Mouse (Mus musculus) MEL (cell line): ENCODE results near the gene Ergic1.

ENCODE experiments used
- EP300 ChIP-seq, 2 experiments: IDR thresholded peaks; 2 replicates each; pipeline ENCODE4 v1.6.1; 2011; ENCODE audit warnings: improper control_type of control experiment in 2 of 2, low read length in 2 of 2, low read depth in 1 of 2, mild to moderate bottlenecking in 1 of 2
- GATA1 ChIP-seq: IDR thresholded peaks from 2 replicates; pipeline ENCODE4 v1.6.1; 2011; ENCODE audit warnings: low read depth, low read length, improper control_type of control experiment
- JUND ChIP-seq: IDR thresholded peaks from 2 replicates; pipeline ENCODE4 v1.6.1; 2011; ENCODE audit warnings: low read depth, mild to moderate bottlenecking, improper control_type of control experiment, low read length
- KAT2A ChIP-seq: conservative IDR thresholded peaks from 2 replicates; pipeline ENCODE4 v1.6.1; 2012; ENCODE audit warnings: low read depth, low read length, improper control_type of control experiment, inconsistent platforms
- MAZ ChIP-seq: IDR thresholded peaks from 2 replicates; pipeline ENCODE4 v1.6.1; 2012; ENCODE audit warnings: low read depth, mild to moderate bottlenecking, inconsistent platforms, low read length, improper control_type of control experiment
- MEF2A ChIP-seq: IDR thresholded peaks from 2 replicates; pipeline ENCODE4 v1.6.1; 2014; ENCODE audit warnings: low read depth, mild to moderate bottlenecking, inconsistent platforms, low read length, improper control_type of control experiment; ENCODE audit not compliant: poor library complexity, insufficient replicate concordance, severe bottlenecking; ENCODE audit errors: extremely low read depth
- POLR2A ChIP-seq, 2 experiments: IDR thresholded peaks; 2 replicates each; pipeline ENCODE4 v1.6.1; 2011 to 2012; ENCODE audit warnings: low read length in 2 of 2, mild to moderate bottlenecking in 2 of 2, control low read depth in 1 of 2, improper control_type of control experiment in 1 of 2, low read depth in 1 of 2, moderate library complexity in 1 of 2; ENCODE audit not compliant: control insufficient read depth in 1 of 2, insufficient read depth in 1 of 2, poor library complexity in 1 of 2
- USF2 ChIP-seq, 2 experiments: IDR thresholded peaks; 2 replicates each; pipeline ENCODE4 v1.6.1; 2011 to 2012; ENCODE audit warnings: improper control_type of control experiment in 2 of 2, low read length in 2 of 2, borderline replicate concordance in 1 of 2, inconsistent platforms in 1 of 2, low read depth in 1 of 2, mild to moderate bottlenecking in 1 of 2; ENCODE audit not compliant: insufficient read depth in 1 of 2
- ZC3H11A ChIP-seq: IDR thresholded peaks from 2 replicates; pipeline ENCODE4 v1.6.1; 2012; ENCODE audit warnings: low read depth, mild to moderate bottlenecking, inconsistent platforms, low read length, improper control_type of control experiment

GRCm38 (mm10) chr17:26594958-26595357 lies 33.7 kb downstream of the Ergic1 start:
- TF ChIP-seq MEF2A (no peak), EP300 (IDR thresholded peaks at IDR 0.05; ENCODE audit: low read depth in 1 of 2, low read length in 2 of 2) (no peak), POLR2A (IDR thresholded peaks at IDR 0.05; ENCODE audit: control insufficient read depth in 1 of 2, insufficient read depth in 1 of 2, low read depth in 1 of 2, low read length in 2 of 2, poor library complexity in 1 of 2) (no peak), ZC3H11A (no peak), KAT2A (no peak), JUND (no peak), MAZ (no peak), USF2 (IDR thresholded peaks at IDR 0.05; ENCODE audit: borderline replicate concordance in 1 of 2, insufficient read depth in 1 of 2, low read depth in 1 of 2, low read length in 2 of 2) (no peak), GATA1 (no peak)
